Mouse (Mus musculus): Measurements from ENCODE around the gene Med29. TPM values are rescaled to one million over a fixed set of nuclear protein-coding genes. Genes with fewer than 3 reads are reported as not detected.

Med29 gene
- polyA plus RNA-seq, 1 experiment, result 52.9 TPM

Other genes starting within 250 kb of the Med29 start
- 58.2 and 60.1 TPM in 2 replicates for gene Fbl, start 223.0 kb downstream of the Med29 start, polyA plus RNA-seq (2012; rRNA removed)
- 11.3 and 16.1 TPM in 2 replicates for gene Dyrk1b, start 213.2 kb downstream of the Med29 start, polyA plus RNA-seq (2012; rRNA removed)
- gene Eid2, start 124.8 kb downstream of the Med29 start, polyA plus RNA-seq (2012; rRNA removed), result 0.89 and 1.2 TPM in 2 replicates
- gene Eid2b, start 115.0 kb downstream of the Med29 start, polyA plus RNA-seq (2012; rRNA removed), result 1.9 and 2.9 TPM in 2 replicates
- not detected in 2 replicates for gene Selenov, start 101.5 kb downstream of the Med29 start, polyA plus RNA-seq (2012; rRNA removed)
- 0.41 and 0.55 TPM in 2 replicates for gene Dll3, start 90.5 kb downstream of the Med29 start, polyA plus RNA-seq (2012; rRNA removed)
- 96.5 and 103 TPM in 2 replicates for gene Timm50, start 80.6 kb downstream of the Med29 start, polyA plus RNA-seq (2012; rRNA removed)
- gene Supt5, start 54.0 kb downstream of the Med29 start, polyA plus RNA-seq (2012; rRNA removed), result 67.7 and 84.2 TPM in 2 replicates
- 1,007 and 1,073 TPM in 2 replicates for gene Rps16, start 42.1 kb downstream of the Med29 start, polyA plus RNA-seq (2012; rRNA removed)
- gene Plekhg2, start 20.1 kb downstream of the Med29 start, polyA plus RNA-seq (2012; rRNA removed), result 20.4 and 27.5 TPM in 2 replicates
- gene Zfp36, start 12.5 kb downstream of the Med29 start, polyA plus RNA-seq (2012; rRNA removed), result 83.2 and 119 TPM in 2 replicates
- 41.4 and 54.7 TPM in 2 replicates for gene Paf1, start 243 bp upstream of the Med29 start, polyA plus RNA-seq (2012; rRNA removed)
- 13.4 and 16.2 TPM in 2 replicates for gene Gmfg, start 44.7 kb upstream of the Med29 start, polyA plus RNA-seq (2012; rRNA removed)
- gene Lrfn1, start 59.3 kb upstream of the Med29 start, polyA plus RNA-seq (2012; rRNA removed), result 1.7 and 2.0 TPM in 2 replicates
- gene Ifnl2, start 117.7 kb upstream of the Med29 start, polyA plus RNA-seq (2012; rRNA removed), result not detected in 2 replicates
- not detected in 2 replicates for gene Ifnl3, start 130.1 kb upstream of the Med29 start, polyA plus RNA-seq (2012; rRNA removed)
- gene Sycn, start 148.2 kb upstream of the Med29 start, polyA plus RNA-seq (2012; rRNA removed), result 3.1 and 4.3 TPM in 2 replicates
- 0.11 TPM in 2 replicates for gene Nccrp1, start 154.5 kb upstream of the Med29 start, polyA plus RNA-seq (2012; rRNA removed)
- gene Samd4b, start 205.4 kb upstream of the Med29 start, polyA plus RNA-seq (2012; rRNA removed), result 45.3 and 61.6 TPM in 2 replicates
- gene Pak4, start 205.5 kb upstream of the Med29 start, polyA plus RNA-seq (2012; rRNA removed), result 52.1 and 72.9 TPM in 2 replicates
- not detected in 2 replicates for gene Acp7, start 238.6 kb upstream of the Med29 start, polyA plus RNA-seq (2012; rRNA removed)